Mouse (Mus musculus) cerebellum, adult 18-20 months (tissue): ENCODE results near the gene Sbds.

Experiments used
- DNase-seq, 2 experiments: peaks; one replicate each; pipeline ENCODE4 v3.0.0; 2021

Sbds gene

DNA sequence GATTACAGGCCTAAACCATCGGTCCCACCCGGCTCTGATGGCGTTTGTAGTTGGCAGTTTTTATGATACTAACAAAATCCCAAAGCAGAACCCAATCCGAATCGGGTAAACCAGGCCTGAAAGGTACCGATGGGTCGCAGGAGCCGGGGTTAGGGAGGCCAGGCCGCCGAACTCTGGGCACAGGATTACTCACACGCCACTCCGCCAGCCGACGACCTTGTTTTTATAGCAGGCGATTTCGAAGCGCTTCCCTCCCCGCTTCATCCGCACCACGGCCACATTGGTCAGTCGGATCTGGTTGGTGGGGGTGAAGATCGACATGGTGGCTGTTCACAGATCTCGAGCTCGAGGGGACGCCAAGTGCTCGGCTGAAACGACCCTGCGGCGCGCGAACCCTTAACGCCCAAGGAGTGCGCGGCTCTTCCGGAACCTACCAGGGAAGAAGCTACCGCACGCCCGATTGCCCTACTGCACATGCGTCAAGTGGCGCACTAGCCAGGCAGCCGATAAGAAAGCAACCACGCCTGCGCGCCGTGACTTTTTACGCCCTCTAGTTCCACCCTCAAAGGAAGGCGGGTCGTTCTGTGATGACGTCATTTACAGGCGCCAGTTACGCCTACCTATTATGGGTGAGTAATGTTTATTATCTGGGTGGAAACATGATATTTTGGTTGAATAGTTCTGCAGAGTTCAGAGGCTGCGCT, at the start of gene Sbds, which contains the start of gene Tyw1:
Gene Sbds (minus strand): TSS at position 514 of the 704 bp plus-strand sequence.
Gene Tyw1 (plus strand): TSS at position 603 of the 704 bp plus-strand sequence.
- DNase-seq, result peak; percentile 97 to 98

DNA sequence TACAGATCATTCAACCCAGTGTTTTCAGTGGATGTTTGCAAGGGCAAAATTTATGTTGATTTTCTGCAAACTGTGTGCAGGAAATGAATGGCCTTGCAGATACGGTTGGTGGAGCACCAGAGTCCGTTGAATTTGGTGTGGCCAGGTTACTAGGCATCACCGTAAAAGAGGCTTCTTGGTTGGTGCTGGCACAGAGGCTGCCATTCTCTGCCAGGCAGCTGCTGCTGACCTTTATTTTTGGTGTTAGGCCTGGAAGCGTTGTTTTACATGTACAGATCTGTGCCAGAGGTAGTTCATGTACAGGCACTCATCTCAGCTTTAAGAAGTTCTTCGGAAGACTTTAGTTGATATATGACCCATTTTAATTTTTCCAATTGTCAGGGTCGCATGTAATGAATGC, 48.3 kb upstream of the Sbds start:
- DNase-seq, result no peak

DNA sequence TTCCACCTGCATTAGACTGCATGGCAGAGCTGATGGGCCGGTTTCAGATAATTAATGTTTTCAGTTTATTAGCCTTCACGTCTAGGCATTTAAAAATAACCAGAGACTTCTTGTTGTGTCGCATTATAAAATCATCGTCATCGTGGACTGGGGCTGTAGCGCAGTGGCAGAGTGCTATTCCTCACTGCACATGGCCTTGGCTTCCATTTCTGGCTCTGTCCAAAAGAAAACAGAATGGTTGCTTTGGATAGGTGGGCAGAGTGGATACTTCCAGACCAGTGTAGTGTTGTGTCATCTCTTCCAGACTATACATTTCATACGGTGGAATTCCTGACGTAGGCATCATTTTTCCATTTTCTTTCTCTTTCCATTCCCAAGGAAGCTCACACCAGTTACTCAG, 44.2 kb upstream of the Sbds start:
- no peak for DNase-seq

GRCm38 (mm10) chr5:130298831-130299460, 43.6 kb upstream of the Sbds start:
- no peak for DNase-seq

GRCm38 (mm10) chr5:130296071-130296470, 40.7 kb upstream of the Sbds start:
- no peak for DNase-seq

DNA sequence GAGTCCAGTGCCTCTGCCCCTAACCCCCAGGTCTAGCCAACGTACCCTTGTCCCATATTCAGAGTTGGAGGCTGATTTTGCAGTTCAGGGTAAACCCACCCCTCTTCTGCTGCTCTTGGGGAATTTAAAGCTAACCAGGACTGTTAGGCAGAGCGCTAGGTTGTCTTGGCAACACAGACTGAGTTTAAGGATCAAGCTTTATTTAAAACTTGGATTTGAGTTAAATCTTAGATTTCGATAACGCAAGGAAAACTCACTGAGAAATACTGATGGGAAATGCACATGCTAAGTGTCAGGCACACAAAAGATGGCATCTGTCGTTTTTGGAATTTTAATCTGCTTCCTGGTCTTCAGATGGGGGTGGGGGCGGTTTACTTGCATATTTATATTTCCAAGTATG, 39.3 kb upstream of the Sbds start:
- DNase-seq, result no peak

- no peak for DNase-seq
These were observed 38.6 kb upstream of the Sbds start for GRCm38 (mm10) chr5:130293941-130294340.

GRCm38 (mm10) chr5:130292976-130293375, 37.6 kb upstream of the Sbds start:
- no peak for DNase-seq

DNA sequence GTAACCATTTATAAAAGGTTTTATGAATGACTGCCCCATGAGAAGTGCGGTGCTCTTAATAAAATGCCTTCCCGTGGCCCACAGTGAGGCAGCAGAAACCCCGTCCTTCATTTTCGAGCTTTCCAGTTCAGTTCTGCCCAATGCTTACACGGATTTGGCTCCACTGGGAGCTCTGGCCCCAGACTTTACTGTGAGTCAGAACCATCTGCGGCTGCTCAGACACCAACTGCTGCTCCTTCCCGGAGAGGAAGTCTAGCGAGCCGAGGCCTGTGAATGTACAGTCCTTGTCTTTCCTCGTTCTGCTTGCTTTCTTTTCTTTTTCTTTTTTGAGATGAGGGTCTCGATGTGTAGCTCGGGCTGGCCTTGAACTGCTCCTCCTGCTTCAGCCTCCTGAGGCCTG, 35.4 kb upstream of the Sbds start:
- DNase-seq, result peak; percentile 66 to 76

DNA sequence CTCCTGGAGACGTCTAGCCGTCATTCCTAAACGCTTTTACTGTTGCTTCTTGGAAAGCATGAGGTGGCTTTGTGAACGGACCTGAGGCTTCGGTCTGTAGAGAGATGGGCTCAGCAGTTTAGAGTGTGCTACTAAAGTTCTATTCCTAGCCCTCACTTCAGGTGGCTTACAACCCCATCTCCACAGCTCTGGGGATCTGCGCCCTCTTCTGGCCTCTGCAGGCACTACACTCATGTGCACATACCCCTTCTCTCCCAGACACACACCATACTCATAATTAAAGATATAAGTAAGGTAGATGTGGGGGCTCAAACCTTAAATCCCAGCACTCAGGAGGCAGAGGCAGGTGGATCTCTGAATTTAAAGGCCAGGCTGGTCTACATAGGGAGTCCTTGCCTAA, 34.9 kb upstream of the Sbds start:
- no peak for DNase-seq

GRCm38 (mm10) chr5:130288106-130288505, 32.8 kb upstream of the Sbds start:
- DNase-seq, result no peak

DNA sequence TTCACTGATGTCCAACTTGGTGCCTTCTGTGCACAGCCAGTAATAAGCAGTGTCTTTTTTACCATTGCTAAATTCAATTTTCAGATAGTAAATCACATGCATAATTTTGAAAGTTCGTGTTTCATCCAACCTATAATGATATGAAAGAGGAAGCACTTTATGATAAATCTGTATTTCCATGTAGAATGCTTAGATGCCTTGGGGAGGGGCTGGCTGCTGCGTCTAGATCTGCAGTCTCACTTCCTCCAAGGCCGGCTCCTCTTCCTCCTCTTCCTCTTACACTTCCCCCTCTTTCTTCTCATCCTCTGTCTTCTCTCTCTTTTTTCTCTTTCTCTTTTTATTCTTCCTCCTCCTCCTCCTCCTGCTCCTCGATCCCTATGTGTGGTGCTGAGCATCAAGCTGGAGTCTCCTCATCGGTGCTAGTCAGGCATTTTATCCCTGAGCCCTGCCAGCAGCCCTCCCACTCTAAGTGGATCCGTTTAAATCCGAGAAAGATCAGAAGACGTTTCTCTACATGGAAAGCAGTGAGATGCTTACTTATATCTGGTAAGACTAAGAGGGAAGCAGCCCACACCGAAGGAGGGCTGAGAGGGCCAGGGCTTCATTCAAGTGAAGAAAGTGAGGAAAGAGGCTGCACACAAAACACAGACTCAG, 27.9 kb upstream of the Sbds start:
- DNase-seq, result no peak

GRCm38 (mm10) chr5:130278011-130278472, 22.7 kb upstream of the Sbds start:
- DNase-seq, result no peak

DNA sequence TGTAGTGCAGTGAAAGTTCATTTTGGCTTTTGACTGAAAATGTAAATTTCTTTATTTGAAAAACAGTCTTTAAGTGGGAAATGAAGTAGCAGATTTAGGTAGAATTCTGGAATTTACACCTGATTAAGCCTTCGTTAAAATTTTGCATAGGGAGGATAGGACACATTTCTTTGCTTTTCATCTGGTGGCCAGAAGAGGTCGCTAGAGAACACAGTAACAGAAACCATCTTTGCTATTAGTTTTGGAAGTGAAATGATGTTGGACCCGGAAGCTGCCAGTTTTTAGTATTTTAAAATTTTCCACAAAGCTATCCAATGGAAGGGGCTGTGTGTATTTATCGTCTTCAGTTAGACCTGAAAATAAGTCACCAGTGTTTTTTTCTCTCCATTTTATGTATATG, 20.2 kb upstream of the Sbds start:
- DNase-seq, result peak; percentile 67 to 74

DNA sequence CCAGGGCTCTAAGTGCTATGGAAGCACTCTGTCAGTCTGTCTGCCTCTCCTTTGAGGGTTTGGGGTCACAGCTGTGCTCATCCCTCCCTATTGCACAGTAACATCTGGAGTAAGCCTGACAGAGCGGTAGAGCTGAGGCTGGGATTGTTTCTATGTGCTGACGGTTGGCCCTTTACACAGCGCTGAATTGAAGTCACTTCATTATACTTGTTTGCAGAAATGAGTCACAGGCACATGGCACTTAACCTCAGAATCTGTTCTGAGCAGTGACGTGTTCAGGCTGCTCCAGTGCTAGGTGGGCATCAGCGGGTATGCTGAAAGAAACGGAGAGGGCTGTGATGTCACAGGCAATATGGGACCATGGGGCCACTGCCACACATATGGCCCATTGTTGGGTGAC, 17.7 kb upstream of the Sbds start:
- no peak for DNase-seq

- no peak for DNase-seq
These were observed 17.0 kb upstream of the Sbds start for GRCm38 (mm10) chr5:130272344-130272743.

GRCm38 (mm10) chr5:130268976-130269375, 13.6 kb upstream of the Sbds start:
- DNase-seq, result no peak

- DNase-seq, result peak; percentile 40 to 49
These were observed 12.0 kb upstream of the Sbds start for GRCm38 (mm10) chr5:130267316-130267715.

GRCm38 (mm10) chr5:130266651-130267050, 11.3 kb upstream of the Sbds start:
- peak; percentile 28 to 47 for DNase-seq

DNA sequence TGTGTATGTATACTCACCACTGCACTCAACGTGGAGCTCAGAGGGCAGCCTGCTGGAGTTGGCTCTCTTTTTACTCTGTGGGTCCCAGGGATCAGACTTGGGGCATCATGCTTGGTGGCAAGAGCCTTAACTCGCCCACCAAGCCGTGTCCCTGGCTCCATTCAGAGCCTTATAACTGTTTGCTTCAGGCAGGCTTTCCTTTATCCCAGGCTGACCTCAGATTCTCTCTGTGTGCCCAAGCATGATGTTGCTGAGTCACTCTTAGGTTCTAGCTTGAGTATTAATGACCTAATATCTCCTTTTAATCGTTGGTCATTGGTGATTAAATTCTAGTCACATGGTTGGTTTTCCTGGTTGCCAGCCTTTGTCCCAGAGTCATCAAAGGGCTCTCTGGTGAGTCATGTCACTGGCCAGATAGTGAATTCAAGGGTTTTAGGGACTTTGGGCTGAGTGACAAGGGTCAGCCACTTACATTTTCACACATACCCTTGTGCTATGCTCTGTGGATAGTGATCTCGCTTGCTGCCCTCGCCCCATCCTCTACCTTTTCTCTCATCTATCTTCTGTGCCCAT, 9.2 kb upstream of the Sbds start:
- no peak for DNase-seq

DNA sequence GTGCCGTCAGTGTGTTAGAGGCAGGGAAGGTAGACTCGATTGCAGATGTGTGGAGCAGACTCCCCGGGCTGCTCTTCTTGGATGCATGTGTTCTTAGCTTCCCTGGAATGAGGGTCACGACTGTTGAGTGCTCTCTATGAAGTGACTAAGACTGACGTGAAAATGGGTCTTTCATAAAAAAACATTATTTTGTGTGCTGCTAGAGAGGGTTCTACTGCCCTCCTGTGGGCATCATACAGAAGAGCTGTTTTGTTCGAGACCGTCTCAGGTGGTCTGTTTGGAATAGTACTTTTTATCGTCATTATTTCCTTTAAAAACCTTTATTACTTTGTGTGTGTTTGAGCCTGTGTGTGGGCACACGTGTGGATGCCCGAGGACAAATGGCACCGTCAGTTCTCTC, 8.1 kb upstream of the Sbds start:
- no peak for DNase-seq

- DNase-seq, result no peak
These were observed 2.0 kb upstream of the Sbds start for GRCm38 (mm10) chr5:130257303-130257702.

- DNase-seq, result peak; percentile 90 to 98
These were observed 1.4 kb upstream of the Sbds start for GRCm38 (mm10) chr5:130256678-130257271.
